Mouse (Mus musculus): Measurements from ENCODE around the gene Wfdc17.

DNA sequence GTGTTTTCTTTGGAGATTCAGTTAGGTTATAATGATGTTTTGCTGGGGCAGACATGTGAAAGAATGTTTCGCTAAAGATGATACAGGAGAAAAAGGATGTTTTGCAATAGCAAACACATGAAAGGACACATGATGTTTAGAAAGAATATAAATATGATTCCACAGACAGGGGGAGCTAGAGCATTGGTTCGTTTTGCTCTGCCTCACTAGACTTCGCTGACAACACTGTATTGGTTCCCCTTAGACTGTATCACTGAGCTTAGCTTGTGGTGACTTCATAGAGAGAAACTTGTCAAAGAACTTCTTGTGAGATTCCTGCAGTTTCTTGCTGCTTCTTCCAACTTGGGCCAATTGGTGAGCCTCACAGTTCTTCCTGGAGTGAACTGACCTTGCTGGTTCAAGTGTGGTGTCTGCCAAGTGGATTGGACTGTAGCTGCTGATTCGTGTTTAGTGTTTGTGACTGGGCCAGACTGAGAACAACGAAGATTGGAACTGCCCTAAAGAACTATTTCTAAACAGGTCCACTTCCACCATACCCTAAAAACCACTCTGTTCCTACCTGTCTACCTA is 29.4 kb downstream of the Wfdc17 start:
- TF ChIP-seq CTCF (IDR thresholded peaks at IDR 0.05; ENCODE audit: low read depth, low read length) (peak; percentile 28; the same call in 1 of the 2 replicates), POLR2A (IDR thresholded peaks at IDR 0.05; ENCODE audit: extremely low read depth, insufficient read depth, low read length) (no peak)

Measured in liver, adult 2 months (tissue).